Mouse (Mus musculus) R1 (cell line): ENCODE measurements around the gene Cdk18.

Experiments
- DNase-seq: peaks from one replicate; pipeline ENCODE4 v3.0.0-alpha.2; 2018; ENCODE audit warnings: low read depth, low spot score

The Cdk18 gene

GRCm38 (mm10) chr1:132065475-132066172 is 73.9 kb downstream of the Cdk18 start:
- no peak for DNase-seq

GRCm38 (mm10) chr1:132065001-132065400 is 74.5 kb downstream of the Cdk18 start:
- no peak for DNase-seq

- DNase-seq: no peak
These were observed 76.4 kb downstream of the Cdk18 start for GRCm38 (mm10) chr1:132063096-132063495.
